Mouse (Mus musculus) colon, adult 2 months (tissue): ENCODE measurements around the gene Prdm9. TPM values are rescaled to one million over a fixed set of nuclear protein-coding genes. Genes with fewer than 3 reads are reported as not detected.

Experiments
- polyA plus RNA-seq: library from polyadenylated mRNA; depleted of rRNA; stranded (reverse); fragments of >200 nt; gene quantifications from 2 replicates; pipeline ENCODE4 v1.2.3, GENCODE M21; 2012; rRNA removed

The Prdm9 gene
- 1.7 and 2.4 TPM in 2 replicates for polyA plus RNA-seq

GRCm38 (mm10) chr17:15564014-15564927, at the start of gene Prdm9:
Gene Prdm9, minus strand, starts transcription at chr17:15564354.

GRCm38 (mm10) chr17:15526986-15527810, 37.0 kb downstream of the Prdm9 start, which contains the start of gene Pdcd2:
Gene Pdcd2, minus strand, starts transcription at chr17:15527301.

GRCm38 (mm10) chr17:15499656-15500394, 64.3 kb downstream of the Prdm9 start, which contains the start of the genes Psmb1 and Tbp:
Gene Psmb1, minus strand, starts transcription at chr17:15499751.
Gene Tbp, plus strand, starts transcription at chr17:15499888.

Other genes with a start within 250 kb of the Prdm9 start
- gene Dll1, start 187.5 kb downstream of the Prdm9 start, polyA plus RNA-seq, result 22.0 and 26.8 TPM in 2 replicates
- gene Fam120b, start 168.2 kb downstream of the Prdm9 start, polyA plus RNA-seq, result 10.3 and 10.6 TPM in 2 replicates
- 46.4 and 86.8 TPM in 2 replicates for gene Psmb1, start 64.6 kb downstream of the Prdm9 start, polyA plus RNA-seq
- 20.9 and 26.4 TPM in 2 replicates for gene Tbp, start 64.5 kb downstream of the Prdm9 start, polyA plus RNA-seq
- gene Pdcd2, start 37.1 kb downstream of the Prdm9 start, polyA plus RNA-seq, result 34.8 and 45.6 TPM in 2 replicates
- gene Chd1, start 140.6 kb upstream of the Prdm9 start, polyA plus RNA-seq, result 7.9 and 9.5 TPM in 2 replicates